Mouse (Mus musculus) olfactory bulb, adult 2 months (tissue): ENCODE measurements around the gene I830077J02Rik.

Experiments used
- CTCF ChIP-seq: fragments of 200-500 bp; IDR thresholded peaks from 2 replicates; pipeline ENCODE4 v1.5.1; 2012; ENCODE audit warnings: low read depth, mild to moderate bottlenecking, low read length, moderate library complexity; ENCODE audit not compliant: insufficient read depth
- POLR2A ChIP-seq: fragments of 200-500 bp; IDR thresholded peaks from 2 replicates; pipeline ENCODE4 v1.6.1; 2012; ENCODE audit warnings: mild to moderate bottlenecking, low read depth, low read length, moderate library complexity; ENCODE audit not compliant: insufficient read depth

DNA sequence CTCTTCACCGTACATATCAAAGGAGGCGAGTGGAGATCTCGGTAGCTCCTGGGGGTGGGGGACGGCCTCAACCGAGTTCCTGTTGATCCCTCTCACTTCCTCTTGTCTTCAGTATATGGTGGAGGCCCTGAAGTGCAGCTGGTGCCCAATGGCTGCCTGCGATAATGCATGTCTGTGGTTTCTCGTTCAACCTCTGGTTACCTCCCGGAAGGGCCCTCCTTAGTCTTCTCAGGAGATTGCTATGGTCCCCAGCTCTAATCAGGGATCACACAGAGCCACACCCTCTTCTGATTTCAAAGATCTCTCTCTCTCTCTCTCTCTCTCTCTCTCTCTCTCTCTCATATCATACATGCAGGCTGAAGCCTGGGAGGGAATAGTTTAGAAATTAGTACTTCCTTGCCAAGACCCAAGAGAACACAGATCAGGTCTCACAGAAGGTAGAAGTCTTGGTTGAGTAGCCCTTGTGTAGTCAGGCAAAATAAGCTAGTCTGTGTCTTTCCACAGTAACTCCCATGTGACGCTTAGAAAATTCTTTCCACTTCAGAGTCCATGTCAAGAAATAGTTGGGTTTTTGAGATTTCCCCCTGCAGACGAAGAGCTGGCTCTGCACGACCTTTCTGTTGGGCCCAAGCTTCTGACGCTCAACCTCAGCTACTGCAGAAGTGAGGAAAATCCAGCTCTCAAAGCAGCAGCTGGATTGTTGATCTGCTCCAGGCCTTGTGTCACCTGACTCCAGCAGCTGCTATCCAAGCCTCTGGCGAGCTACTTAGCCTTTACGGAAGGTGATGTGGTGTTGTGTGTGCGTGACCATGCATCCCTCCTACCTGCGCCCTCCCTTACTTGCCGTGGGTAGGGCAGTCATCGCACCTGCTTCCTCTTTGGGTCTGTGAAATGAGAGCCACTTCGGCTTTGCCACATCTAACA is 39.6 kb downstream of the I830077J02Rik start:
- no peak for TF ChIP-seq POLR2A
- TF ChIP-seq CTCF: no peak
